Mouse (Mus musculus): ENCODE data around the gene Lix1l.
"Not testable (repeated sequence)": the region's sequence is repeated elsewhere in the genome, so short reads cannot be mapped to it uniquely, and the experiment has no call there.

Lix1l gene

DNA sequence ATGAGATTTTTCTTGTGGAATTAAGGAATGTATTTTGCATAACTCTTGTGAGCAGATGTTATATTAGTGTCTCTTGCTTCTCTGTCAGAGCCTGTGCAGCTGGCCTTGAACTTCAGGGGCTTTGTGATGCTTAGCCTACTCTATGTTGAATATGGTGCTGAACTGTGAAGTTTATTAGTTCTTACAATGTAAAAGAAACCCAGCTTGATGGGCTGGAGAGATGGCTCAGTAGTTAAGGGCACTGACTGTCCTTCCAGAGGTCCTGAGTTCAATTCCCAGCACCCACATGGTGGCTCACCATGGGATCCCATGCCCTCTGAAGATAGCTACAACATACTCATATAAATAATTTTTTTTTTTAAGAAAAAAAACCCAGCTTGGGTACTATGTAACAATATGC lies 31.1 kb downstream of the Lix1l start:
- in situ Hi-C loops (cut with MboI): loop anchor here (5.0 kb wide), 1 partner anchor 85 kb away; no protein-coding TSS in a partner anchor

DNA sequence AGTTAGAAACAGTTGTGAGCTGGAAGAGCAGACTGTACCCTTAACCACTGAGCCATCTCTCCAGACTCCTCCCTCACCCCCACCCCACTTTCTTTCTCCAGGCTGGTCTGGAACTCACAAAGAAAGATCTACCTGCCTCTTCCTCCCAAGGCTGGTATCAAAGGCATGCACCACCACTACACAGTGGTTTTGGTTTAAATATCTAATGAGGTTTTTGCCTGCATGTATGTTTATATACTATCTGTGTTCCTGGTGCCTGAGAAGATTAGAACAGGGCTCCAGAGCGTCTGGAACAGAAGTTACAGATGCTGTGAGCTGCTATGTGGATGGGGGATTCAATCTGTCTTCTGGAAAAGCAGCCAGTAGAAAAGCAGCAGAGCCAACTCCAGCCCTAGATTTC lies 33.1 kb downstream of the Lix1l start:
- in situ Hi-C loops (cut with MboI): loop anchor here (5.0 kb wide), 1 partner anchor 87 kb away; no protein-coding TSS in a partner anchor

DNA sequence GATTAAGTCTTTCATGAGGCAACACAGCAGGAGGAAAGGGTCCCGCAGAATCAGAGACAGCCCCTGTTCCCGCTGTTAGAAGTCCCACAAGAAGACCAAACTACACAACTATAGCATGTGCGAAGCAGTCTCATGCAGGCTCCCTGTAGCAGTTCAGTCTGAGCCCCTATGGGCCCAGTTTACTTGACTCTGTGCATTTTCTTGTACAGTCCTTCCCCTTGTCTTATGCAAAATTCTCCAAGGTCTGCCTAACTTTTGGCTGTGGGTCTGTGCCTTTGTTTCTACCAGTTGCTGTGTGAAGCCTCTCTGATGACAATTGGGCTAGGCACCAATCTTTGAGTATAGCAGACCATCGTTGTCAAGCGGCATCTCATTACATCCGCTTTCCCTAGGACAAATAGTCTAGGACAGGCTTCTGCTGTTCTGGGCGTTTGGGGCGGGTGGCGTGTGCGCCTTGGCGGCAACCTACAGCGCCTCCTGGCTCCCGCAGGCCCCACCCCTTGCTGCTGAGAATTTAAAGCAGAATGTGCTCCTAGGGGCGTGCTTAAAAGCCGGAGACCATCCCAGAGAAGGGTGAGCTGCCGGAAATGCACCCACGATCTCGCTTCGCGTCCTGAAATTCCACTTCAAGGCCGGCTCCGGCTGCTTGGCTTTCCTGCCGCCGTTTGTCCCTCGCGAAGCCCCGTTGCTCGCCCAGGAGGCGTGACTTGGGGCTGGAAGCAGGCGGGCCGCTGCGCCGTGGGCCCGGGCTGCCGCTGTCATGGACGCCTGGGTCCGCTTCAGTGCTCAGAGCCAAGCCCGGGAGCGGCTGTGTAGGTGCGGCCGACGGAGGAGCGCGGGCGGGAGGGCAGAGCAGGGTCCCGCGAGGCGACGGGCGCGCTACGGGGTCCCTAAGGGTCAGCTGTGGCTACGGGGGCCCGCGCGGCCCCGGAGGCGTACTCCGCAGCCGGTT lies 34.3 kb downstream of the Lix1l start, which contains the start of the genes Pex11b and Gm42957:
TSS of gene Pex11b (plus strand) at position 449 of the 952 bp plus-strand sequence.
TSS of gene Gm42957 (plus strand) at position 547 of the 952 bp plus-strand sequence.
- in situ Hi-C loops (cut with MboI): loop anchor here (5.0 kb wide), 1 partner anchor 88 kb away; no protein-coding TSS in a partner anchor

DNA sequence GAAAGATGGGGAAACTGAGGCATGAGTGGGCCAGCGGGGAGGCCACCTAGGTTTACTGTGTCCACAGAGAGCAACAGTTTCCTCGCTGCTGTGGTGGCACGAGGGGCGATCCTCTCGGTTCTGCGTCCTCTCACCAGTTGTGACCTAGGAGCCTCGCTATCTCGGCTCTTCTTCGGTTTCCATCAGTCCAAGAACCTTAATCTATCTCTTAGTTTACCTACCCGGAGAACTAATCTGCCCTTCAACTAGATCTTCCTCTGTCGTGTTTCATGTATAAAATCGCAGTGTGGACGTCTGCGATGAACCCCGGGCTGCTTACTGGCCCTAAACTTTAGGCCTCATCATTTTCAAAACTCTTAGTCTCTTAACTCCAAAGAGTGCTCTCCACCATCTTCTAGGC lies 35.0 kb downstream of the Lix1l start:
- in situ Hi-C loops (cut with MboI): no loop called here

DNA sequence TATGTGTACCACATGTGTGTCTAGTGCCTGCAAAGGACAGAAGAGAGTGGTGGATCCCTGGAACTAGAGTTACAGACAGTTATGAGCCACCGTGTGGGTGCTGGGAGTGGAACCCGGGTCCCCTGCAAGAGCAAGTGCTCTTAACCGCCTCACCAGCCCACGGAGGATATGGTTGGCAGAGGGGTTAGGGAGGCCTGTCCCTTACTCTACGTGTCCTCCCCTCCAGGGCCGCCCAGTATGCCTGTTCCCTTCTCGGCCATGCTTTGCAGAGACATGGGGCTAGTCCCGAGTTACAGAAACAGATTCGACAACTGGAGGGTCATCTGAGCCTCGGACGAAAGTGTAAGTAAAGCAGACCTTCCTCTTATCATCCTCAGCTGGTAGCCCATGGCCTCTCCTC lies 35.5 kb downstream of the Lix1l start:
- in situ Hi-C loops (cut with MboI): no loop called here

DNA sequence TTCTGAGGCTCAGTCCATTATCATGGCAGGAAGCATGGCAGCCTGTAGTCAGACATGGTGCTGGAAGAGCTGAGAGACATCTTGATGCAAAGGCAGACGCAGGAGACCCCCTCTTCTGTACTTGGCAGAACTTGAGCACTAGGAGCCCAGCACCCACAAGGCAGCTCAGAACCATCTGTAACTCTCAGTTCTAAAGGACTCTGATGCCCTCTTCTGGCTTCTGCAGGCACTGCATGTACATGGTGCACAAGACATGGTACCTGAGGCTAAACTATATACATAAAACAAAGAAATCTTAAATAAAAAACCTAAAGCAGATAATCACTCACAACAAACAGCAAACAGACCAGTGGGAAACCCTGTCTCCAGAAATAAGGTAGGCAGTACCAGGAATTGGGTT lies 38.3 kb downstream of the Lix1l start:
- in situ Hi-C loops (cut with MboI): no loop called here

DNA sequence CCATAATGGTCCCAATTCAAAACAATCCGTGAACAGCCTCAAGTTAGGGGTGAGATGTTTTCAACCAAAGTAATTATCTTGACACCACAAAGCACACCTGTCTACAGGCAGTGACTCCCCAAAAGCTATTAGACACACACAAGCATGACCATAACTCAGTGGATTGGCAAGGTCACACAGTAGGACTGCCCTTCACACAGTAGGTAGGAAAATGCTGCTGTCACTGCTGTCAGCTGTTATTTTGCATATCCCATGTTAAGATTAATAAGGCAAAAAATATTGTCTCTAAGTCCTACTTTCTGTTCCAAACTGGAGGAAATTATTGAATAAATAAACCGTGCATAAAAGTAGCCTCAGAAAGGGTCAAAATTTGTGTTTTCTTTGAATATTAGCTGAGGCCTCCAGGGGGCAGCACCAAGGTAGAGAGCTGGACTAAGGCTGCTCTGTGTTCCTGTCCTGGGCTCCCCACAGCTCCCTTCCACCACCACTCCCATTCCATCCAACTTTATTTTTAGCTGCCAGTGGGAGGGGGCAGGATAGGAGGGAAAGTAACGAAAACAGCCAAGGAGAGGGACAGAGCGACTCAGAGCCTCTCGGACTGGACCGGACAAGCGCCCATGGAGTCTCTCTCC lies 44.2 kb downstream of the Lix1l start, which contains the start of gene Itga10:
TSS of gene Itga10 (plus strand) at position 567 of the 632 bp plus-strand sequence.
- in situ Hi-C loops (cut with MboI): no loop called here

DNA sequence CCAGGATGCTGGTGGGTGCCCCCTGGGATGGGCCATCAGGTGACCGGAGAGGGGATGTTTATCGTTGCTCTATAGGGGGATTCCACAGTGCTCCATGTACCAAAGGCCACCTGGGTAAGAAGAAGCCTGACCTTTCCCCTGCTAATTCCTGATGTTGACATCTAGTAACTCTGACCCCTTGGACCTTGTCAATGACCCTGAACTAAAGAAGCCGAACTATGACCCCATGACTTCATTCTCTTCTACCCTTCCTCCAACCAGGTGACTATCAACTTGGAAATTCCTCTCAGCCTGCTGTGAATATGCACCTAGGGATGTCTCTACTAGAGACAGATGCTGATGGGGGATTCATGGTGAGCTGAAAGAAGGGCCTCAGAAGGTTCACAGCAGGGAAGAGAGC lies 46.4 kb downstream of the Lix1l start:
- in situ Hi-C loops (cut with MboI): no loop called here

DNA sequence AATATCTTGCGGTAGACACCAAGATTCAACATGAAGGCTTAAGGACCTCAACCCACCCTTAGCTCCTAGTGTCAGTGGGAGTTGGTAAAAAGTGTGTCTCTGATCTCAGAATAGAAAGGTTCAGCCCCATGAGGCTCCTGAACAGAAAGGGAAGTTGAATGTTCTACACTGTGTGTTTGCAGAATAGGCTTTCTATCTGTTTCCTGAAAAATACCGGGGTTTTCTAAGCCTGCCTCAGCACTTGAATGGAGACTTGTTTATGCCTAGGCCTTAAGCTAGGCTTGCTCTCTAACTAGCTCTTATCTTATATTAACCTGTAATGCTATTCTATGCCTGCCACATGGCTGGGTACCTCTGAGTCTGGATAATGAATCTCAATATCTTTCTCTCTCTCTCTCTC lies 60.0 kb downstream of the Lix1l start:
- in situ Hi-C loops (cut with MboI): no loop called here

DNA sequence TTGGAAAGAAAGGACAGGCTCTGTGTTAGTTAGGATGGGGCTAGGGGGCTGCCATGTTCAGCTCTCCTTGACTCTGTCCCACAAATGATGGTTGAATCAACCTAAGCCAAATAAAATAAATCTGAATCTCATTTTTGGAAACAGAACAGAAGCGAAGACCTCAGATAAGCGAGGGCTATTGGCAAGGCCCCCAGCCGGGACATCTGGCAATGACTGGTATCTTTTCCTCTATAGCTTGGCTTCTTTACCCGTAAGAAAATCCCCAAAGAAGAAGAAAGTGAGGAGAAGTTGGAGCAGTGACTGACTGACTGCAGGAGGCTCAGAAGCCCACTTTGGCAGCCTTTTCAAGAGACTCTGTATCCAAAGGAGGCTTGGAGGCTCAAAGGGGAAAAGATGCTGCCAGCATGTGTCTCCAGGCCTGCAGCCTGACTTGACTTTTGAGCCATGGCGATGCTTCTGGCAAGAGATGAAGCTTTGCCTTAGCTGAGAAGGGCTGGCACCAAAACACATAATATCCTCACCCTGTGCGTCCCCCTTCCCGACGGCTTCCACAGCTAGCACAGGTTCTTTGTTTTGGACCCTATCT lies 61.9 kb downstream of the Lix1l start:
- in situ Hi-C loops (cut with MboI): no loop called here

DNA sequence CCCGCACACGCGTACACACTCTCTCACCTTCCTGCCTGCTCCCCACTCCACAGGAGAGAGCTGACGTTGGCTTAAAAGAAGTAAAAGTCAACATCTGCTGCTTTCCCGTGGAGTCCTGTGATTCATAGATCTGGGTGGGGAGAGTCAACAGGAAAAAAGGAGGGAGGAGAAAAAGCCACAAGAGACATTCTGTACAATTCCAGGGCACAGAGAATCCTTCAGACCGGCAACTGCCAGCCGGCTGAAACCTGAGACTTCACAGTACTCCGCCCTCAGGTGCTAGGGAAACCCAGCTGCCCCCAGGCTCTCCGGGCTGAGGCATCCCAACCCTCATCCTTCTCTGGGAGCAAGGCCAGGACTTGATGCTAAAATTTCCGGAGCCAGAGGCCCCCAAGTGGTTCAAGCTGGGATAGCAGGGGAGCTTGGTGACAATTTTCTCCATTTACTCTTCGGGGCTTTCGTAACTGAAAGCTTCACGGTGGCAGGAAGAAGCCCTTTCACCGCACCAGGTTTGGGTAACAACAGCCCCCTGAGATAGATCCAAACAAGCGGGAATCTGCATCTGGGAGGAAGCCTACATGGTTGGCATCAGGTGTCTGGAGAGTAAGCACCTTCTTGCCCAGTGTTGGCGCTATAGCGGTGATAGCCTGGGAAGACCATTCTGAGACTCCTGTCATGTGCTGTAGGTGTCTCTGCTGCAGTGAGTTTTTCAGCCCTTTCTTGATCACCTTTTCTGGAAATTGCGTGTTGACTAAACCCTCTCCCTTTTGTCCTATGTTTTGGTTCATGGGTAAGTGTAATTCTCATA lies 62.7 kb downstream of the Lix1l start:
- in situ Hi-C loops (cut with MboI): no loop called here

DNA sequence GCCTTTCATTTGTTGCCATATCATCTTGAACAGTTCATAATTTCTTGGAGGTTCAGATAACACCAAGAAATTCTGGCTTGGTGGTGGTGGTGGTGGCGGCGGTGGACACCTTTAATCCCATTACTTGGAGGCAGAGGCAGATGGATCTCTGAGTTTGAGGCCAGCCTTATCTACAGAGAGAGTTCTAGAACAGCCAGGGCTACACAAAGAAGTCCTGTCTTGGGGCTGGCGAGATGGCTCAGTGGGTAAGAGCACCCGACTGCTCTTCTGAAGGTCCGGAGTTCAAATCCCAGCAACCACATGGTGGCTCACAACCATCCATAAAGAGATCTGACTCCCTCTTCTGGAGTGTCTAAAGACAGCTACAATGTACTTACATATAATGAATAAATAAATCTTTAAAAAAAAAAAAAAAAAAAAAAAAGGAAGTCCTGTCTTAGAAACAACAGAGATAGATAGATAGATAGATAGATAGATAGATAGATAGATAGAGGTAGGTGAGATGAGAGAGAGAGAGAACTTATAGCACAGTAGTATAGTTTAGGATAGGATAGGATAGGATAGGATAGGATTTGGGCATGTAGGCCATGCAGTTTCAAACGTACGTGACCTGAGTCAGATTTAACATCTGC lies 64.9 kb downstream of the Lix1l start:
- in situ Hi-C loops (cut with MboI): not testable (repeated sequence)

DNA sequence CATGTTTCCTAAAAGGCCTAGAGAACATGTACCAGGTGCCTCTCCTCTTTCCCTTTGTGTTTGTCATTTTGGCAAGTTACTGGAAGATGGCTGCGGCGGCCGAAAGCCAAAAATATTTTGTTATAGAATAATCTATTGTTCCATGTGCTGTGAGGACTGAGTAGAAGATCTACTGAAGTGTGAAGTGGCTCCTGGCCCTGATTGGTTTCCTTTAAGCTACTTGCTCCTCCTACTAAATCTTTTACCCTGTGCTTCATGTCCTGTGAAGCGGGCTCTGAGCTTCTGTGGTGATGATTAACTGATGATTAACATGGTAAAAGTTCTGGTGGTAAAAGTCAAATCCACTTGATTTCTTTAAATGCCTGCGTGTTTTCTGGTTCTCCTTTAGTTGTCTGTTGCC lies 66.0 kb downstream of the Lix1l start:
- in situ Hi-C loops (cut with MboI): no loop called here

DNA sequence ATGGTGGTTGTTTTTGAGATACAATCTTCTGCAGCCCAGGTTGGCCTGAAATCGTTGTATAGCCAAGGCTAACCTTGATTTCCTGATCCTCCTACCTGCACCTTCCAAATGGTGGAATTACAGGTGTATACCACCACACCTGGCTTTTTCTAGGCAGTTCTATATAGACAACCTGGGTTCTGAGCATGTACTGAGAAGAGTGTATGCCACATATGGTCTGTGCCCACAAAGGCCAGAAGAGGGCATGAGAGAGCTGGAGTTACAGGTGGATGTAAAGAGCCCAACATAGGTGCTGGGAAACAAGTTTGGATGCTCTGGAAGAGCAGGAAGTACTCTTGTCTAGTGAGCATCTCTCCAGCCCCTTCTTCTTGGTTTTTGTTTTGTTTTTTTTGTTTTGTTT lies 66.4 kb downstream of the Lix1l start:
- in situ Hi-C loops (cut with MboI): no loop called here

DNA sequence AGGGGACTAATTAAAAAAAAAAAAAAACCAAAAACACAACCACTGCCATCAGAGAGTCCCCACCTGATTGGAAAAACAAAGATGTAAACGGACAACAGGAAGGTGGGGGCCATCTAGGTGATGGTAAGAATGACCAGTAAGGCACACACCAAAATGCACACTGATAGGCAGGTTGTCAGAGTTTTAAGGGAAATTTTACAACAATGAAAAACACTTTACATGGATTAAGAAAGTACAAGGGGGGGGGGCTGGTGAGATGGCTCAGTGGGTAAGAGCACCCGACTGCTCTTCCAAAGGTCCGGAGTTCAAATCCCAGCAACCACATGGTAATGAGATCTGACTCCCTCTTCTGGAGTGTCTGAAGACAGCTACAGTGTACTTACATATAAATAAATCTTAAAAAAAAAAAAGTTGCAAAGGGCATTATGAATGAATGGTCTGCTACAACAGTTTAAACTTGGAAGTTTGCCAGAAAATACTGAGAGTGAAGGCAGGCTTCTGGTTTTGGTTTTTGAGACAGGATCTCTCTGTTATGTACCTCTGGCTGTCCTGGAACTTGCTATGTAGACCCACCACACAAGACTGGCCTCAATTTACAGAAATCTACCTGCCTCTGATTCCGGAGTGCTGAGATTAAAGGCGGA lies 67.6 kb downstream of the Lix1l start:
- in situ Hi-C loops (cut with MboI): no loop called here

DNA sequence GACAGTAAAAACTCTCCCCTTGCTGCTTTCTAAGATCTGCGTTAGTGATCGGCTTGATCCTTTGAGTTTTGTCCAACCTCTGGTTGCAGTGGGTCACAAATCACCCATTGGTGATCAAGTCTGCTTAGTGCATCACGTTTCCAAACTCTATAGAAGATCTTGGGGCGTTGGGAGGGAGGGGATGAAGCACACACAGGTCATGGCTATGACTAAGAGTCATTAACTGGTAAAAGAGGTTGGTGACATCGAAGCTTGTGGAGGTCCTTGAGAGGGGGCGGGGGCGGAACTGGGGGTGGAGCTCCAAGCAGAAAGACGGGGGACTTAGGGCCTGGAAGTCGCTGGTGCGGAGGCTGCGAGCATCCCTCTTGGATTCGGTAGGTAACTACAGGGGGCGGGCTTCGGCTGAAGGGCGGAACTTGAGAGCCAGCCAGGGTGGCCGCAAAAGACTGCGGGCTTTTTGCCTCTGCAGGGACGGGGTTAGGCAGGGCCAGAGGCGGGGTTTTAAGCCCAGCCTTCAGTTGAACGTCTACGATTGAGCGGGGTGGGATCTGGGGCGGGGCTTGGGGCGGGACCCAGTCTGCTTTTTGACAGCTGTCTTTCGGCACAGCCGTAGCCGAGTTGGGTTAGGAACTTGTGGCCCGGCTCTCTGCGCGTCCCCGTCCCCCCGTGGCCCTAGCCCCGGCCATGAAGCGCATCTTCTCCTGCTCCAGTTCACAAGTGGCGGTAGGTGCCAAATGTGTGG lies 68.9 kb downstream of the Lix1l start, which contains the start of gene Ankrd35:
TSS of gene Ankrd35 (plus strand) at position 405 of the 742 bp plus-strand sequence.
- in situ Hi-C loops (cut with MboI): no loop called here

DNA sequence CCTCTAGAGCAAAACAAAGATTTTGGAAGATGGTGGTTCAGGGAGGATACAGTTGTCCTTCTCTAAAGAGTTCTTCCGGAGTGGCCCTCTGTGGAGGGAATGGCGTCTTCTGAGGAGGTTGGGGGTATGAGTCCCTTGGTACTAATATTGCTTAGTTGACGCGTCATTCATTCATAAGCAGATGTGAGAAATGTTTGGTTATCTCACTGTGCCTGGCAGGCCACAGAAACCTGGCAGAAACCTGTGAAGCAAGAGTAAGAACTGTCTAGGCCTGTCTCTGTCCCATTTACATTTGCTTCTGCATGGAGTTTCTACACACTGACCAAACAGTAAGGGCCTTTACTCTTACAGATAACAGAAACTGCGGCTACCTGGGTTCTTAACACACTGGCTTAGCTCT lies 70.6 kb downstream of the Lix1l start:
- in situ Hi-C loops (cut with MboI): no loop called here

DNA sequence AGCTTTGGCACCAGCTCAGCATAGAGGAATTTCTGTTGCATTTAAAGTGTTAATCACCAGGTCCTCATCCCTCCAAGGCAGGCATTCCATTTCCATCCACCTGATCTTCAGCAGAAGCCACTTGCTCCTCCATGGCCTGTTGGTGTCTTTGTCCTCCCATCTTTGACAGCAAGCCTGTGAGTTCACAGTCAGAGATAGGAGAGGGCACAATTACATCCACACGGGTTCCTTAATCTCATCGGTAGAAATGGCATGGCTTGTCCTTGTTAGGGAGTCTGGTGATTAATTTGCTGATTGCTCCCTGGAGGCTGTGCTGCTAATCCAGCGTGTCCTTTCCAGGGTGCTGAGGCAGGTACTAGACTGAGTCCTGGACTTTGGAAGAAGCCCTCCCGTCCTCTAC lies 72.6 kb downstream of the Lix1l start:
- in situ Hi-C loops (cut with MboI): no loop called here

DNA sequence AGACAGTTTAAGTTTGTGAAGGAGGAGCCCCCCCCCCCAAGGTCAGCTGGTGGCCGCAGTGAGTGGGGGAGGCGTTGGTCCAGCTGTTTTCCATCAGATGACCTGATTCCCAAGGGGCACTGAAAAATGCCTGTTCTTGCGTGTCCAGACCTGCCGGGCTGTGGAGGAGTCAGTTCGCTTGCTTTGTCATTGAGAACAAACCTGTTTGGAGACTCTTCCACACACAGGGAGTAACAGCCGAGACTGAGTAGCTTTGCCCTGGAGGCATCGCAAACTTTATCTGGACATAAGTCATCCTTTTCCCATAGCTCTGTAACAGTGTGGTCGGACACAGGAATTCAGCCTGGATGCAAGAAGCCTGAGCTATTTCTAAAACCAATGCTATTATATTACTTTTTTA lies 73.5 kb downstream of the Lix1l start:
- in situ Hi-C loops (cut with MboI): no loop called here

DNA sequence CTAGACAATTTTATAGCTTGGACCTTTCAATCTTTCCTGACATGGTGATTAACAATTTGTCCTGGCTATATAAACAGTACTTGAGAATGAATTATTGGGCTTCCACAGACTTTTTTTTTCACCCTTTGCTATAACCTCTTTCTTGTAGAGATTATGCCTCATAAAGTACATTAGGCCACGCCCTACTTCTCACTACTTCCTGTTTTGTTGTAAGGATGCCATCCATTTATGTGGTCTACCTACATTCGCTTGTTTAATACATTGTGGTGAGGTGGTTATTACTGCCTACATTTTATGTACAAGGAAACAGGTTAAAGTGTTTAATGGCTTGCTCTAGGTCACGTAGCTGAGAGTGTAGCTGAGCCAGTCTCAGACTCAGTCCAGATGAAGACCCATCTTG lies 74.2 kb downstream of the Lix1l start:
- in situ Hi-C loops (cut with MboI): no loop called here
